Mouse (Mus musculus) gastrocnemius, postnatal 14 days (tissue): ENCODE measurements around the gene Gm21828. TPM values are rescaled to one million over a fixed set of nuclear protein-coding genes. Genes with fewer than 3 reads are reported as not detected.
"Not testable (repeated sequence)": the region's sequence is repeated elsewhere in the genome, so short reads cannot be mapped to it uniquely, and the experiment has no call there.

ENCODE experiments used
- DNase-seq: peaks from one replicate; pipeline ENCODE4 v3.0.0; 2021; ENCODE audit warnings: mixed read lengths
- intact Hi-C: fragments of 180-260 bp; cut with DNase I; formaldehyde crosslinking; loops from one replicate; pipeline ENCODE4 v1.15.1; 2025; ENCODE audit warnings: low total_unique reads
- long read RNA-seq, 2 experiments: library from polyadenylated mRNA; stranded (forward); transcript quantifications; one replicate each; pipeline ENCODE4 v2.0.0; 2021
- total RNA-seq, 2 experiments: library from RNA; stranded (reverse); gene quantifications; 2 replicates each; pipeline ENCODE4 v1.2.3; 2021

Gene Gm21828
- not detected for total RNA-seq
- long read RNA-seq, experiment 1, result 0 reads
- long read RNA-seq, experiment 2, result 0 reads

- intact Hi-C loops, DNase-seq: not testable (repeated sequence)
Observed at GRCm38 (mm10) chrY:13223828-13224227, at the start of gene Gm21828. Gm21828 (minus strand) TSS chrY:13223928.

- intact Hi-C loops, DNase-seq: not testable (repeated sequence)
Observed at GRCm38 (mm10) chrY:13252091-13252490, 28.4 kb upstream of the Gm21828 start, which contains the start of the genes Gm21440 and Gm21454. Gm21440 (plus strand) TSS chrY:13252391. Gm21454 (plus strand) TSS chrY:13252442.

Other genes starting within 250 kb of the Gm21828 start
- not detected for gene Gm20807, start 181.0 kb downstream of the Gm21828 start, total RNA-seq
- gene Gm21891, start 90.4 kb downstream of the Gm21828 start, total RNA-seq, result not detected
- not detected for gene Gm21425, start 62.0 kb downstream of the Gm21828 start, total RNA-seq
- not detected for gene Gm21440, start 28.5 kb upstream of the Gm21828 start, total RNA-seq
- gene Gm21454, start 28.5 kb upstream of the Gm21828 start, total RNA-seq, result not detected
- not detected for gene Gm21725, start 125.1 kb upstream of the Gm21828 start, total RNA-seq
- gene Gm21866, start 241.7 kb upstream of the Gm21828 start, total RNA-seq, result not detected